Mouse (Mus musculus) midbrain, embryonic 16.5 days (tissue): Measurements from ENCODE around the gene Gramd4. TPM values are rescaled to one million over a fixed set of nuclear protein-coding genes. Genes with fewer than 3 reads are reported as not detected.

Experiments
- polyA plus RNA-seq: library from polyadenylated mRNA; unstranded; fragments of >200 nt; fragmentation: Nextera tagmentation; extraction: Ambion mirVana; gene quantifications from 2 replicates; pipeline ENCODE4 v1.2.1, GENCODE M21; 2015

The Gramd4 gene
- polyA plus RNA-seq, 1 experiment from 2014 or later, result 36.7 TPM

Other genes with a start within 250 kb of the Gramd4 start
- 18.9 and 26.3 TPM in 2 replicates for gene Cdpf1, start 246.0 kb upstream of the Gramd4 start, polyA plus RNA-seq
- gene Pkdrej, start 236.0 kb upstream of the Gramd4 start, polyA plus RNA-seq, result 0.05 TPM in 1 of 2 replicates, not detected in the other
- 2.9 and 4.0 TPM in 2 replicates for gene Ttc38, start 225.4 kb upstream of the Gramd4 start, polyA plus RNA-seq
- gene Gtse1, start 197.9 kb upstream of the Gramd4 start, polyA plus RNA-seq, result 3.4 and 4.2 TPM in 2 replicates
- 58.5 and 59.5 TPM in 2 replicates for gene Trmu, start 178.4 kb upstream of the Gramd4 start, polyA plus RNA-seq
- gene Celsr1, start 23.9 kb upstream of the Gramd4 start, polyA plus RNA-seq, result 1.1 and 1.3 TPM in 2 replicates
- gene Cerk, start 128.4 kb downstream of the Gramd4 start, polyA plus RNA-seq, result 22.6 and 25.0 TPM in 2 replicates
- 12.8 and 13.5 TPM in 2 replicates for gene Tbc1d22a, start 156.8 kb downstream of the Gramd4 start, polyA plus RNA-seq